7 mouse cellular contexts compared by ENCODE assay signal in genomic region chr14:30479361-30479948, GRCm38 (mm10). TPM values are rescaled to one million over a fixed set of nuclear protein-coding genes. Genes with fewer than 3 reads are reported as not detected.
DNase-seq lines count a peak whose midpoint lies in the region; ATAC-seq and TF ChIP-seq lines count a peak whose summit lies in the region.

TSS of gene Dcp1a (plus strand) at chr14:30479535.

- intact Hi-C loops in left cerebral cortex, postnatal 4 days (cut with DNase I) = no loop called here

- peak; percentile 99 for ATAC-seq in intestine, postnatal 0 days
- ATAC-seq in midbrain, embryonic 12.5 days (ENCODE audit: low FRiP score, low read depth) = peak; percentile 99

- H3K4me3 ChIP-seq in embryonic facial prominence, embryonic 10.5 days = peak within 1 kb of the TSS; percentile 90
- peak within 1 kb of the TSS; percentile 82 for H3K4me3 ChIP-seq in intestine, postnatal 0 days (ENCODE audit: low read depth, low read length)
- peak within 1 kb of the TSS; percentile 94 for H3K4me3 ChIP-seq in midbrain, embryonic 12.5 days
- H3K4me3 ChIP-seq in small intestine, adult 2 months (ENCODE audit: low read depth, low read length) = peak within 1 kb of the TSS; percentile 74

- TF ChIP-seq CTCF in intestine, postnatal 0 days (IDR thresholded peaks at IDR 0.05; ENCODE audit: low read depth) = peak; percentile 41; the same call in 1 of the 2 replicates
- TF ChIP-seq CTCF in small intestine, adult 2 months (IDR thresholded peaks at IDR 0.05; ENCODE audit: extremely low read depth, insufficient read length, insufficient replicate concordance, low read depth, low read length) = no peak

- H3K27ac ChIP-seq in embryonic facial prominence, embryonic 10.5 days (replicated peaks) = peak within 1 kb of the TSS; percentile 95
- H3K27ac ChIP-seq in intestine, postnatal 0 days (ENCODE audit: low read depth, low read length) = peak within 1 kb of the TSS; percentile 67
- H3K27ac ChIP-seq in midbrain, embryonic 12.5 days (replicated peaks) = peak within 1 kb of the TSS; percentile 86
- peak within 1 kb of the TSS; percentile 54 for H3K27ac ChIP-seq in small intestine, adult 2 months (ENCODE audit: insufficient read depth, low read depth, low read length)

- H3K9ac ChIP-seq in intestine, postnatal 0 days (ENCODE audit: low read depth, low read length) = peak within 1 kb of the TSS; percentile 70
- H3K9ac ChIP-seq in midbrain, embryonic 12.5 days (replicated peaks) = peak within 1 kb of the TSS; percentile 93

- H3K27me3 ChIP-seq in embryonic facial prominence, embryonic 10.5 days (replicated peaks; ENCODE audit: low read depth, poor library complexity, severe bottlenecking) = no peaks in the 10 kb centered on the region
- H3K27me3 ChIP-seq in intestine, postnatal 0 days (replicated peaks; ENCODE audit: control insufficient read depth, insufficient read depth, low read length) = no peaks in the 10 kb centered on the region
- H3K27me3 ChIP-seq in midbrain, embryonic 12.5 days = peaks cover 3% of the 10 kb centered on the region
- no peaks in the 10 kb centered on the region for H3K27me3 ChIP-seq in small intestine, adult 2 months (ENCODE audit: control insufficient read depth, insufficient read depth, low read length)

- DNase-seq in adrenal gland, postnatal 10 days = peak; percentile 96
- peak; percentile 97 for DNase-seq in embryonic facial prominence, embryonic 10.5 days (ENCODE audit: low spot score)
- peak; percentile 76 for DNase-seq in gonadal fat pad, adult 2 months (ENCODE audit: low read depth)
- peak; percentile 96 for DNase-seq in left cerebral cortex, postnatal 4 days

- H3K4me2 ChIP-seq in intestine, postnatal 0 days (replicated peaks; ENCODE audit: low read depth) = peak within 1 kb of the TSS; percentile 72
- peak within 1 kb of the TSS; percentile 77 for H3K4me2 ChIP-seq in midbrain, embryonic 12.5 days (replicated peaks)

- H3K9me3 ChIP-seq in embryonic facial prominence, embryonic 10.5 days = no peaks in the 10 kb centered on the region
- H3K9me3 ChIP-seq in intestine, postnatal 0 days (ENCODE audit: control insufficient read depth) = no peaks in the 10 kb centered on the region
- H3K9me3 ChIP-seq in midbrain, embryonic 12.5 days = no peaks in the 10 kb centered on the region

- WGBS in embryonic facial prominence, embryonic 10.5 days = under 1% methylated on average over 39 of the region's 39 CpGs
- under 1% methylated on average over 39 of the region's 39 CpGs for WGBS in intestine, postnatal 0 days
- WGBS in midbrain, embryonic 12.5 days = under 1% methylated on average over 39 of the region's 39 CpGs
- WGBS in small intestine, adult 2 months = under 1% methylated on average over 39 of the region's 39 CpGs

- peaks cover 30% of the 10 kb centered on the region for H3K36me3 ChIP-seq in embryonic facial prominence, embryonic 10.5 days (replicated peaks)
- H3K36me3 ChIP-seq in intestine, postnatal 0 days (ENCODE audit: control insufficient read depth, insufficient read depth) = peaks cover 20% of the 10 kb centered on the region
- peaks cover 22% of the 10 kb centered on the region for H3K36me3 ChIP-seq in midbrain, embryonic 12.5 days
- H3K36me3 ChIP-seq in small intestine, adult 2 months (ENCODE audit: control insufficient read depth, insufficient read depth, low read length) = peaks cover 8% of the 10 kb centered on the region

- peak; percentile 36; the same call in 1 of the 2 replicates for TF ChIP-seq POLR2A in small intestine, adult 2 months (IDR thresholded peaks at IDR 0.05; ENCODE audit: low read depth, low read length)

- peaks cover 12% of the 10 kb centered on the region for H3K4me1 ChIP-seq in embryonic facial prominence, embryonic 10.5 days
- 0 out of 2 replicates have a peak, but pooled peaks cover 3% of the 10 kb centered on the region for H3K4me1 ChIP-seq in intestine, postnatal 0 days (replicated peaks; ENCODE audit: control insufficient read depth, insufficient read depth, low read length)
- H3K4me1 ChIP-seq in midbrain, embryonic 12.5 days = peaks cover 13% of the 10 kb centered on the region
- no peaks in the 10 kb centered on the region; the same call in 1 of the 2 replicates for H3K4me1 ChIP-seq in small intestine, adult 2 months (ENCODE audit: control insufficient read depth, insufficient read depth, insufficient read length, low read length)

RNA-seq across cellular contexts. Expression of gene Dcp1a, which starts in this region (rescaled TPM):
- total RNA-seq in adrenal gland, postnatal 10 days (2021) = 10 to 100 TPM; 20.8 to 24.6 TPM
- polyA plus RNA-seq in embryonic facial prominence, embryonic 10.5 days (2016; fragmentation: Nextera tagmentation; extraction: Ambion mirVana) = 39.6 TPM in 2 replicates
- polyA plus RNA-seq in gonadal fat pad, adult 2 months (2012; rRNA removed) = 37.6 and 39.1 TPM in 2 replicates
- 5.6 and 6.4 TPM in 2 replicates for polyA plus RNA-seq in intestine, postnatal 0 days (2015; fragmentation: Nextera tagmentation; extraction: Ambion mirVana)
- 10 to 100 TPM; 21.4 to 21.9 TPM for total RNA-seq in left cerebral cortex, postnatal 4 days (2021)
- polyA plus RNA-seq in midbrain, embryonic 12.5 days (2016; fragmentation: Nextera tagmentation; extraction: Ambion mirVana) = 29.3 and 31.9 TPM in 2 replicates
- 15.9 and 28.6 TPM in 2 replicates for polyA plus RNA-seq in small intestine, adult 2 months (2012; rRNA removed)

Comparison
In these comparisons a context has a peak if more than half of its experiments do, and no peak if none do; other contexts are left out.
1. Peak in every context shown above with its lines: DNase-seq, ATAC-seq, H3K4me3 ChIP-seq and H3K27ac ChIP-seq.